Mouse (Mus musculus) myocyte (in vitro differentiated cells): ENCODE measurements at regions not wholly inside any gene's neighbourhood (a gene's known extent, or its start where the extent isn't known, plus 50 kb on each side); places are given as distances from the start of the nearest gene placed in this dataset.

Source experiments
- MAX ChIP-seq: IDR thresholded peaks from one replicate; pipeline ENCODE4 v1.6.1; 2011; ENCODE audit warnings: low read depth, mild to moderate bottlenecking, control low read depth
- MYOG ChIP-seq, 3 experiments: IDR thresholded peaks; one replicate each; pipeline ENCODE4 v1.6.1; 2011; ENCODE audit warnings: control low read depth in 2 of 3, low read depth in 2 of 3, mild to moderate bottlenecking in 2 of 3; ENCODE audit not compliant: insufficient read length in 2 of 3, control insufficient read depth in 1 of 3, insufficient read depth in 1 of 3
- POLR2A ChIP-seq: IDR thresholded peaks from one replicate; pipeline ENCODE4 v1.6.1; 2011; ENCODE audit warnings: low read depth, mild to moderate bottlenecking, control low read depth, moderate library complexity; ENCODE audit not compliant: insufficient read length
- POLR2AphosphoS2 ChIP-seq: IDR thresholded peaks from one replicate; pipeline ENCODE4 v1.6.1; 2011; ENCODE audit warnings: low read depth, control low read depth; ENCODE audit not compliant: insufficient read length
- TCF12 ChIP-seq: IDR thresholded peaks from one replicate; pipeline ENCODE4 v1.6.1; 2011; ENCODE audit warnings: mild to moderate bottlenecking, control low read depth; ENCODE audit not compliant: poor library complexity, insufficient read depth, severe bottlenecking

DNA sequence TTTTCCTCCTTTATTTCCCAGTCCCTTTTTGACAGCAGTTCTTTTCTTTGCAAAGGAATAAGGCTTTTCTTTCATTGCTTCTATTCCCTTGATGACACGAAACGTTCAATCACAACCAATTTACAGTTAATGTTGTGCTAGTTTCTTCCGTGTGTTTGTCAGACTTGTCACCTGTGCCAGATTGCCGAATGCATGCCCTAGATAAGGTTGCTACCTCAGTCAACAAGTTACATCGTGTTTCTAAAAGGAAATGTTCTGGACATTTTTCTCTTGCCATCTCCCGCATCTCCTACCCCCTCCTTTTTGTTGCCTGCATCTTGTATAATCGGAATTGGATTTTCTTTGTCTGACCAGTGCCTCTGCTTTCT, 435.7 kb downstream of the Klf5 start:
- TF ChIP-seq POLR2A (no peak), POLR2AphosphoS2 (no peak), MYOG (IDR thresholded peaks at IDR 0.05; ENCODE audit: control insufficient read depth in 1 of 3, insufficient read depth in 1 of 3, insufficient read length in 2 of 3, low read depth in 2 of 3) (no peak), TCF12 (no peak), MAX (no peak)
